Comparison of ENCODE assay signal across 13 mouse cellular contexts in the genomic region with DNA sequence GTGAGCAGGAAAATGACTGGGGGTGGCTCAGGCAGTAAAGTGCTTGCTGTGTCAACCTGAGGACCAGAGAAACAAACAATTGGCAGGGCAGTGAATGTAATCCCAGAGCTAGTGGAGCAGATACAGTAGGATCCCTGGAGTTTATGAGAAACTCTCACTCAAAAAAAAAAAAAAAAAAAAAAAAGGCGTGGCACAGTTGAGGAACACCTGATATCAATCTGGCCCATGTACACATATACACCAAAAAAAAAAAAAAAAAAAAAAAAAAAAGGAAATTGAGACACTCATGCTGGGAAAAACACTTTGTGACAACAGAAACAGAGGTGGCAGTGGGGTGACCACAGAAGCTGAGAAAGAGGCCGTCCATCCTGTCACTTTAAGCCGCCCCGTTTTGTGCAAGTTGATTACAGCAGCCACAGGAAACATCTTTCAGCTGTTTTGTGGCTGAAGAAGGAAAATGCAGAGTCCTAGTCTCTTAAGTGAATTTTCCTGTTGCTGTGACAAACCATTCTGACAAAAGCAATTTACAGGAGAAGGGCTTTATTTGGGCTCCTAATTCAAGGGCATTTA. TPM values are rescaled to one million over a fixed set of nuclear protein-coding genes. Genes with fewer than 3 reads are reported as not detected.
DNase-seq lines count a peak whose midpoint lies in the region; ATAC-seq and TF ChIP-seq lines count a peak whose summit lies in the region.
"Had no signal": no experiment of that assay in that cellular context is flagged by ENCODE, and none has a peak within 500 bp of the region (broad histone marks: within the 10 kb centered on the region; RNA-seq: fewer than 3 reads in every experiment).

No protein-coding gene starts in this region.

- H3K4me2 ChIP-seq in heart, postnatal 0 days (ENCODE audit: low read depth, low read length) = no peak overlapping the region
- H3K4me2 ChIP-seq in liver, embryonic 13.5 days = no peak overlapping the region

- no peak for TF ChIP-seq CTCF in heart, postnatal 0 days (IDR thresholded peaks at IDR 0.05; ENCODE audit: low read depth)
- no peak for TF ChIP-seq CTCF in thymus, adult 2 months (IDR thresholded peaks at IDR 0.05; ENCODE audit: borderline replicate concordance, control insufficient read depth, extremely low read depth, insufficient read depth, low read length, poor library complexity)

- no peak for TF ChIP-seq POLR2A in thymus, adult 2 months (IDR thresholded peaks at IDR 0.05; ENCODE audit: control insufficient read depth, extremely low read depth, insufficient read depth, low read length, poor library complexity)

- H3K9ac ChIP-seq in heart, postnatal 0 days (replicated peaks; ENCODE audit: low read depth, low read length) = no peak overlapping the region
- H3K9ac ChIP-seq in liver, embryonic 13.5 days = no peak overlapping the region

- H3K4me1 ChIP-seq in heart, postnatal 0 days (ENCODE audit: control insufficient read depth, insufficient read depth) = no peaks in the 10 kb centered on the region
- peaks cover 11% of the 10 kb centered on the region for H3K4me1 ChIP-seq in thymus, adult 2 months (replicated peaks; ENCODE audit: control insufficient read depth, insufficient read depth, low read length)
- H3K4me1 ChIP-seq in liver, embryonic 13.5 days (replicated peaks) = peaks cover 18% of the 10 kb centered on the region

- ATAC-seq in heart, postnatal 0 days (ENCODE audit: insufficient read depth, low read depth) = no peak
- no peak for ATAC-seq in liver, embryonic 13.5 days (ENCODE audit: low read depth)
- no peak for ATAC-seq in erythroid progenitor cell, adult 5-6 weeks (replicated peaks; ENCODE audit: low FRiP score, poor library complexity, severe bottlenecking)

- no peaks in the 10 kb centered on the region for H3K27me3 ChIP-seq in heart, postnatal 0 days (ENCODE audit: control insufficient read depth, insufficient read depth, low read length)
- no peaks in the 10 kb centered on the region for H3K27me3 ChIP-seq in thymus, adult 2 months (ENCODE audit: control insufficient read depth, insufficient read depth, low read length)
- peaks cover 17% of the 10 kb centered on the region for H3K27me3 ChIP-seq in liver, embryonic 13.5 days

- no peaks in the 10 kb centered on the region for H3K36me3 ChIP-seq in heart, postnatal 0 days (replicated peaks; ENCODE audit: control insufficient read depth, insufficient read depth, low read length)
- no peaks in the 10 kb centered on the region for H3K36me3 ChIP-seq in thymus, adult 2 months (ENCODE audit: control insufficient read depth, insufficient read depth, low read length)
- H3K36me3 ChIP-seq in liver, embryonic 13.5 days = no peaks in the 10 kb centered on the region

- intact Hi-C loops in heart, postnatal 14 days (cut with DNase I) = no loop called here

- peak overlapping the region; percentile 64 for H3K27ac ChIP-seq in heart, postnatal 0 days (ENCODE audit: low read depth)
- H3K27ac ChIP-seq in thymus, adult 2 months (ENCODE audit: control insufficient read depth, insufficient read depth, low read length) = peak overlapping the region; percentile 31; the same call in 1 of the 2 replicates
- peak overlapping the region; percentile 45 for H3K27ac ChIP-seq in liver, embryonic 13.5 days

- 55% methylated on average over 4 of the region's 4 CpGs for WGBS in heart, postnatal 0 days
- 3% methylated on average over 3 of the region's 4 CpGs for WGBS in thymus, adult 2 months
- WGBS in liver, embryonic 13.5 days (ENCODE audit: insufficient replicate concordance) = 17% methylated on average over 4 of the region's 4 CpGs

- H3K9me3 ChIP-seq in heart, postnatal 0 days (replicated peaks; ENCODE audit: control insufficient read depth, low read length) = no peaks in the 10 kb centered on the region
- no peaks in the 10 kb centered on the region for H3K9me3 ChIP-seq in liver, embryonic 13.5 days (replicated peaks)

- no peak for DNase-seq in heart, postnatal 0 days (ENCODE audit: low spot score)
- DNase-seq in heart, postnatal 14 days = no peak
- no peak for DNase-seq in thymus, adult 2 months
- no peak for DNase-seq in thymus, postnatal 4 days
- DNase-seq in liver, embryonic 13.5 days = no peak
- DNase-seq in adrenal gland, postnatal 14 days = no peak
- no peak for DNase-seq in embryo, embryonic 10 days (ENCODE audit: low spot score)
- DNase-seq: adrenal gland, postnatal 36 days; cerebellum, postnatal 25 days; gastrocnemius, postnatal 10 days; kidney, adult 18-20 months; midbrain, embryonic 14.5 days had no signal

- no peak for TF ChIP-seq EP300 in heart, postnatal 0 days (IDR thresholded peaks at IDR 0.05; ENCODE audit: low read depth)

- no peak overlapping the region for H3K4me3 ChIP-seq in heart, postnatal 0 days (ENCODE audit: low read depth, low read length)
- no peak overlapping the region for H3K4me3 ChIP-seq in thymus, adult 2 months (ENCODE audit: control insufficient read depth, insufficient read depth, low read length)
- H3K4me3 ChIP-seq in liver, embryonic 13.5 days (replicated peaks) = no peak overlapping the region

RNA-seq across cellular contexts. Expression of gene Ube2h, which starts 21.7 kb away (rescaled TPM):
- 22.5 and 31.9 TPM in 2 replicates for total RNA-seq in heart, postnatal 0 days (2014; rRNA removed; ENCODE audit: low replicate concordance)
- 30.4 and 32.4 TPM in 2 replicates for polyA plus RNA-seq in heart, postnatal 0 days (2015; fragmentation: Nextera tagmentation; extraction: Ambion mirVana)
- 10 to 100 TPM; 82.5 to 86.3 TPM for total RNA-seq in heart, postnatal 14 days (2021)
- polyA plus RNA-seq in thymus, adult 2 months (2012; rRNA removed) = 69.9 and 160 TPM in 2 replicates
- polyA plus RNA-seq in liver, embryonic 13.5 days (2015; fragmentation: Nextera tagmentation; extraction: Ambion mirVana) = 25.4 and 28.5 TPM in 2 replicates
- total RNA-seq in adrenal gland, postnatal 14 days (2021) = 116 and 124 TPM in 2 replicates
- 26.8 and 29.9 TPM in 2 replicates for total RNA-seq in erythroid progenitor cell, adult 5-6 weeks (2015; ENCODE audit: low replicate concordance)
- total RNA-seq in erythroid progenitor cell, adult 5-6 weeks (2017; ENCODE audit: low replicate concordance) = 36.9 and 47.2 TPM in 2 replicates
